In genomic region chr19:28234676-28235075, GRCm38 (mm10) we compare ENCODE assay signal across 28 mouse cellular contexts.
"Had no signal": no experiment of that assay in that cellular context is flagged by ENCODE, and none has a peak within 500 bp of the region (broad histone marks: within the 10 kb centered on the region; RNA-seq: fewer than 3 reads in every experiment).

No protein-coding gene starts in this region.

- ATAC-seq: hindbrain, embryonic 16.5 days; inflammation-experienced regulatory T-cells, adult 6 months; intestine, postnatal 0 days; liver, postnatal 0 days had no signal

- H3K9ac ChIP-seq: heart, embryonic 12.5 days; hindbrain, embryonic 12.5 days; hindbrain, embryonic 14.5 days; intestine, embryonic 15.5 days; limb, embryonic 12.5 days; liver, embryonic 13.5 days; liver, embryonic 15.5 days; liver, postnatal 0 days had no signal

- H3K4me2 ChIP-seq: heart, embryonic 12.5 days; hindbrain, embryonic 12.5 days; hindbrain, embryonic 14.5 days; intestine, embryonic 15.5 days; limb, embryonic 12.5 days; liver, embryonic 11.5 days; liver, embryonic 13.5 days; liver, embryonic 15.5 days had no signal

- H3K36me3 ChIP-seq: heart, embryonic 10.5 days; heart, embryonic 12.5 days; hindbrain, embryonic 10.5 days; hindbrain, embryonic 12.5 days; intestine, embryonic 15.5 days; limb, embryonic 10.5 days; limb, embryonic 12.5 days; liver, embryonic 13.5 days; liver, embryonic 15.5 days had no signal

- H3K27me3 ChIP-seq: heart, embryonic 12.5 days; hindbrain, embryonic 12.5 days; intestine, embryonic 15.5 days; limb, embryonic 12.5 days; liver, embryonic 13.5 days; liver, embryonic 15.5 days had no signal

- H3K27ac ChIP-seq: gastrocnemius, adult 2 months; heart, embryonic 10.5 days; hindbrain, embryonic 10.5 days; hindbrain, embryonic 12.5 days; hindbrain, embryonic 14.5 days; intestine, embryonic 15.5 days; layer of hippocampus, adult 2 months; limb, embryonic 10.5 days; limb, embryonic 12.5 days; liver, embryonic 13.5 days; liver, embryonic 15.5 days had no signal

- H3K9me3 ChIP-seq: heart, embryonic 10.5 days; heart, embryonic 12.5 days; hindbrain, embryonic 10.5 days; hindbrain, embryonic 12.5 days; intestine, embryonic 15.5 days; limb, embryonic 10.5 days; limb, embryonic 12.5 days; liver, embryonic 13.5 days; liver, embryonic 15.5 days had no signal

- H3K4me1 ChIP-seq: heart, embryonic 10.5 days; heart, embryonic 12.5 days; hindbrain, embryonic 10.5 days; hindbrain, embryonic 12.5 days; intestine, embryonic 15.5 days; limb, embryonic 10.5 days; limb, embryonic 12.5 days; liver, embryonic 13.5 days; liver, embryonic 15.5 days had no signal

- DNase-seq: gastrocnemius, adult 2 months; gastrocnemius, postnatal 10 days; gastrocnemius, postnatal 25 days; heart, adult 18-20 months; heart, postnatal 10 days; heart, postnatal 4 days; kidney, adult 18-20 months; kidney, adult 8-10 months; kidney, postnatal 10 days; kidney, postnatal 25 days; kidney, postnatal 4 days; liver; liver, embryonic 13.5 days; liver, postnatal 0 days had no signal

- H3K4me3 ChIP-seq: gastrocnemius, adult 2 months; heart, embryonic 10.5 days; heart, embryonic 12.5 days; hindbrain, embryonic 10.5 days; hindbrain, embryonic 12.5 days; intestine, embryonic 15.5 days; layer of hippocampus, adult 2 months; limb, embryonic 10.5 days; limb, embryonic 12.5 days; liver, embryonic 13.5 days; liver, embryonic 15.5 days had no signal
